Mouse (Mus musculus) lung, postnatal 0 days (tissue): ENCODE data around the gene Nrxn3. TPM values are rescaled to one million over a fixed set of nuclear protein-coding genes. Genes with fewer than 3 reads are reported as not detected.

Experiments used
- ATAC-seq: fragments of 200-750 bp; cut with Nextera tagmentation; 2 replicates; pipeline ENCODE4 v1.8.0; 2017; ENCODE audit warnings: moderate library complexity
- DNase-seq: peaks from one replicate; pipeline ENCODE4 v3.0.0-alpha.2; 2016; ENCODE audit warnings: low spot score
- H3K27ac ChIP-seq: fragments of 300-500 bp; sonication (generic); 2 replicates; pipeline ENCODE4 v1.5.1; 2014; ENCODE audit warnings: antibody characterized with exemption, mild to moderate bottlenecking, low read length, mixed read lengths
- H3K27me3 ChIP-seq: fragments of 300-500 bp; sonication (generic); replicated peaks from 2 replicates; pipeline ENCODE4 v1.6.1; 2014; ENCODE audit warnings: low read length, mixed read lengths; ENCODE audit not compliant: insufficient read depth
- H3K36me3 ChIP-seq: fragments of 300-500 bp; sonication (generic); 2 replicates; pipeline ENCODE4 v1.6.1; 2014; ENCODE audit warnings: low read length, mixed read lengths; ENCODE audit not compliant: insufficient read depth
- H3K4me1 ChIP-seq: fragments of 300-500 bp; sonication (generic); 2 replicates; pipeline ENCODE4 v1.6.1; 2014; ENCODE audit warnings: antibody characterized with exemption, low read depth, low read length, mixed read lengths; ENCODE audit not compliant: insufficient read depth
- H3K4me2 ChIP-seq: fragments of 300-500 bp; sonication (generic); replicated peaks from 2 replicates; pipeline ENCODE4 v1.6.1; 2014; ENCODE audit warnings: low read depth, mild to moderate bottlenecking, low read length, moderate library complexity, mixed read lengths
- H3K4me3 ChIP-seq: fragments of 300-500 bp; sonication (generic); 2 replicates; pipeline ENCODE4 v1.5.1; 2014; ENCODE audit warnings: low read depth, low read length
- H3K9ac ChIP-seq: fragments of 300-500 bp; sonication (generic); replicated peaks from 2 replicates; pipeline ENCODE4 v1.6.1; 2014; ENCODE audit warnings: low read depth, mild to moderate bottlenecking
- H3K9me3 ChIP-seq: fragments of 300-500 bp; sonication (generic); 2 replicates; pipeline ENCODE4 v1.6.1; 2016; ENCODE audit warnings: low read length, mixed read lengths
- CTCF ChIP-seq: IDR thresholded peaks from 2 replicates; pipeline ENCODE4 v1.5.1; 2016; ENCODE audit warnings: antibody characterized with exemption, mild to moderate bottlenecking
- EP300 ChIP-seq: IDR thresholded peaks from 2 replicates; pipeline ENCODE4 v1.6.1; 2016; ENCODE audit warnings: antibody characterized with exemption, mild to moderate bottlenecking, control low read depth
- WGBS: fragments of 180-500 bp; shearing (Covaris S2); extraction: QIAGEN DNeasy Blood & Tissue Kit; methylation state at CpG from one replicate; pipeline ENCODE4 v1.1.7; 2014; 5-methylcytosine and 5-hydroxymethylcytosine counted together
- polyA plus RNA-seq: library from polyadenylated mRNA; unstranded; fragments of >200 nt; fragmentation: Nextera tagmentation; extraction: Ambion mirVana; gene quantifications from 2 replicates; pipeline ENCODE4 v1.2.1, GENCODE M21; 2015

Gene Nrxn3
- polyA plus RNA-seq, 1 experiment from 2014 or later: 2.1 TPM

DNA sequence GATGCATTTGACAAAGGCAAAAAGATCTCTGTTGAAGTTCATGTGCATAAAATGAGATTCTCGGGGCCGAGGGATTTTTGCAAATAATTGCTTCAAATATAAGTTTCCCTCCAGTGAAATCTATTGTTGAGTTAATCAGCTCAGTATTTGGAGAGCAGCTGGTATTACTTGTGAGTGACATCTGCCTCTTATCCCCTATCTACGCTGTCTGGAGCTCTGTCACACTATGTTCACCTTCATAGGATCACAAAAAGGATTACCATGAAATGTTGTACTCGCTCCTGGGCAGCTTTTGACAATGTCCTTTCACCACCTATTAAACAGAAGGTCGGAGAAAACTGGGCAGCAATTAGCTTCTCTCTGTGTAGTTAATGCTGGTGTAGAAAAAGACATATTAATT lies 1259.8 kb downstream of the Nrxn3 start:
- ATAC-seq: no peak
- TF ChIP-seq CTCF: no peak
- TF ChIP-seq EP300: no peak
- no peaks in the 10 kb centered on the region for H3K36me3 ChIP-seq
- no peaks in the 10 kb centered on the region for H3K9me3 ChIP-seq
- no peaks in the 10 kb centered on the region for H3K4me1 ChIP-seq
- WGBS: 77% methylated on average over 5 of the region's 5 CpGs
- H3K4me3 ChIP-seq: no peak overlapping the region
- DNase-seq: no peak
- no peak overlapping the region for H3K4me2 ChIP-seq
- H3K27me3 ChIP-seq: no peaks in the 10 kb centered on the region
- H3K27ac ChIP-seq: no peak overlapping the region
- H3K9ac ChIP-seq: no peak overlapping the region

DNA sequence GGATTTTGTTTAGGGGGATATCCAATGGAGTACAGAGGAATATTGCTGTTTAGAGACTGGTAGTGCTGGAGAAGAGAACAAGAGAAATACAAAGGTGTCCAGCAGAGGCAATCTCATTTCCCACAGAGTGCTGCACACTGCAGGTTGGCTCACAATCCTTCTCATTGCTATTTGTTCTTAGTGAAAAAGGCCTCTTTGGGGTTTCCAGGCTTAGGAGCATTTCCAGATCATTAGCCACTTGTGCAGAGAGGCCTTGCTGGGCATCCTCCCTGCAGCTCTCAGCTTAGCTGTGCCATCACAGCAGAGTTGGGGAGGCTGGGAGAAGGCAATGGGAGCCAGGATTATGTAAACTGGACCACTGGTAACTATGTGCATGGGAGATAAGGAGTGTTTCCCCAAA lies 1260.7 kb downstream of the Nrxn3 start:
- H3K27me3 ChIP-seq: no peaks in the 10 kb centered on the region
- H3K4me1 ChIP-seq: no peaks in the 10 kb centered on the region
- no peak for ATAC-seq
- TF ChIP-seq EP300 (no peak), CTCF (no peak)
- H3K4me3 ChIP-seq: no peak overlapping the region
- no peak overlapping the region for H3K27ac ChIP-seq
- H3K4me2 ChIP-seq: no peak overlapping the region
- H3K9ac ChIP-seq: no peak overlapping the region
- no peaks in the 10 kb centered on the region for H3K36me3 ChIP-seq
- no peaks in the 10 kb centered on the region for H3K9me3 ChIP-seq
- no peak for DNase-seq

DNA sequence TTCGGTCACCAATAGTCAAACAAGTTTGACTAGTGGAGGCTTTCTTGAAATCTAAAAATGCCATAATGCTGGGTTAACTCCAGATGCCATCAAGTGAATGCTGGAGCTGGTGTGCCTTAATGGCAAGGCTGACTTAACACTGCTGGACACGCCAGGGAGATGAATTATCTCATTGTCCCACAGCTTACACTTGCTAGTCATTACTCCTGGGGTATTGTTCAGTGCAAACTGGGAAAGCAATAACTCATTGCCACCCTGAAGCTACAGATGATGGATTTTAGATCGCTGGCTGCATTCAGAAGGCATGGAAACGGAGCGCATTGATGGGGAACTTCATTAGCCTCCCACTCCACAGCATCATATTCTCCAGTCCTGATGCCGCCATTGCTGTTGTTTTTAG lies 1263.5 kb downstream of the Nrxn3 start:
- Histone ChIP-seq H3K4me1 (no peaks in the 10 kb centered on the region), H3K9me3 (no peaks in the 10 kb centered on the region), H3K9ac (no peak overlapping the region), H3K4me2 (no peak overlapping the region), H3K4me3 (no peak overlapping the region), H3K27ac (no peak overlapping the region), H3K27me3 (no peaks in the 10 kb centered on the region), H3K36me3 (no peaks in the 10 kb centered on the region)
- ATAC-seq (no peak), DNase-seq (no peak)
- TF ChIP-seq CTCF (no peak), EP300 (no peak)
- 63% methylated on average over 6 of the region's 6 CpGs for WGBS

DNA sequence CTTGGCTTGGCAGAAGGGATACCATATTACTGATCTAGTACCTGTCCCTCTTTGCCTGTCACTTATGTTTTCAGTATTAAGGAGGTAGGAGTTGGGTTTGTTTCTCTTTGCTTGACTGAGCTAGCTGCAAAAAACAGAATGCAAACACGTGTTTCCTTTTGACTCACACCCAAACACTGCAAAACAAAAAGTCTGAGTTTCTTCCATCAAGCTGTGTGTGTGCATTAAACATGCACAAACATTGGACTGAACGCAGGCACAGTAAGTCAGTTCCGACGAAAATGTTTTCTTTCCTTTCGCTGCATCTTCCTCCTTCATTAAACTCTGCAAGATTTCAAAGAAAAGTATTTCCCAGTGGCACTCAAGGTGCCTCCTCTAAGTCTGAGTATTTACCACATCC lies 1270.6 kb downstream of the Nrxn3 start:
- no peak overlapping the region for H3K27ac ChIP-seq
- H3K4me1 ChIP-seq: no peaks in the 10 kb centered on the region
- ATAC-seq (no peak), DNase-seq (no peak)
- no peak overlapping the region for H3K9ac ChIP-seq
- no peak overlapping the region for H3K4me3 ChIP-seq
- WGBS: 45% methylated on average over 5 of the region's 5 CpGs
- H3K27me3 ChIP-seq: no peaks in the 10 kb centered on the region
- H3K4me2 ChIP-seq: no peak overlapping the region
- H3K9me3 ChIP-seq: no peaks in the 10 kb centered on the region
- TF ChIP-seq EP300 (no peak), CTCF (no peak)
- H3K36me3 ChIP-seq: no peaks in the 10 kb centered on the region

DNA sequence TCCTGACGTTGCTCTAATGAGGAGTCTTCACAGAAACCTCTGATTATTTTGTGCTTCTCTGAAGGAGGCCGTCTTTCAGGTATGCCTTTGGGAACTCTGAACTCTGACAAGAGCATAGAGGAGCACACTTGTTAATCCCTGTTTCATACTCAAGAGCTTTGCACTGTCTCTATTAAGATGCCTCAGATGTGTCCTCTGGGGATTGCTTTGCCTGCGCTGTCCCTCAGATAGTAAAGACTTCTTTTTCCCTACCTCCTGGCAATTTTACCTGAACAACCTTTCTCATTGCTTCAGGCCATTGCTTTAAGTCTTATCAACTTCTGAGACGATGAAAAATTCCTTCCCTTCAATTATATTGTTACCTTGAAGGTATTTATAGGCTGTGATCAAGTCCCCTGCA lies 1272.7 kb downstream of the Nrxn3 start:
- no peak for TF ChIP-seq CTCF
- no peak for TF ChIP-seq EP300
- WGBS: 70% methylated on average over 4 of the region's 4 CpGs
- Histone ChIP-seq H3K27ac (no peak overlapping the region), H3K4me3 (no peak overlapping the region), H3K9ac (no peak overlapping the region), H3K27me3 (no peaks in the 10 kb centered on the region), H3K36me3 (no peaks in the 10 kb centered on the region), H3K4me1 (no peaks in the 10 kb centered on the region), H3K4me2 (no peak overlapping the region), H3K9me3 (no peaks in the 10 kb centered on the region)
- ATAC-seq: no peak
- DNase-seq: no peak

DNA sequence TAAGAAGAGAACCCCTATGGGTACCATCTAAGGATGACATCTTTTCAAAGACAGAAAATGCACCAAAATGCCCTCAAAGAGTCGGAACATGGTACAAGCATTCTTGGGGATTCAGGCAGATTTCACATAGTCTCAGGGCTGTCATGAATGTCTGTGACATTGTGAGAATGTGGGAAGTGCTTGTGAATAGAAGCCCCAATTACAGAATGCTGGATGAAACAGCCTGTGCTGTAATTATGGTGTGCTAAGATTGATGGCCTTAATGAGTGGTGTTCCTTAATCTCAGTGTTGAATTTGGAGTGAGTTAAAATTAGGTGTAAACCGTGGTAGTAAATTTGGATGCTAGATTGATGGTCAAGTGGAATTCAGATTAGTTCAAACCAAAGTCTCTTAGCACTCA lies 1287.6 kb downstream of the Nrxn3 start:
- Histone ChIP-seq H3K9ac (no peak overlapping the region), H3K9me3 (no peaks in the 10 kb centered on the region), H3K4me1 (no peaks in the 10 kb centered on the region), H3K4me3 (no peak overlapping the region), H3K36me3 (no peaks in the 10 kb centered on the region), H3K27me3 (no peaks in the 10 kb centered on the region), H3K27ac (no peak overlapping the region), H3K4me2 (no peak overlapping the region)
- ATAC-seq: no peak
- no peak for TF ChIP-seq CTCF
- TF ChIP-seq EP300: no peak
- WGBS: 72% methylated on average over 2 of the region's 2 CpGs
- no peak for DNase-seq

DNA sequence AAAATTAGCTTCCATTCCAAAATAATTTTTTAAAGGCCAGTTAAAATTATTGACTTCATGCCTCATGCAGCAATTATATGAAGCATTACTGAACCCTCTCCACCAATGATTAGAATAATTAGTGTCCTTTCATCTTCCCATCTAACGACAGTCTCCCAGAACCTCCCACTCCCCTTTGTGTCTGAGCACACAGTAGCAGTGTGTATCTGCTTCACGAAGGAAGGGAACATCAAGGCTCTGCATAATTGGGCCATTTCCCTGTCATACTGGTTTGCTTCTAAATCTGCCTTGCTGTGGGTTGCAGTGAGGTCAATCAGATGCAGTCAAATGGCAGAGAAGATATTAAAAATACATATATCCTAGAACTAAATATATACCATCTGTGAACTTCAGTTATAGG lies 1291.3 kb downstream of the Nrxn3 start:
- Histone ChIP-seq H3K27me3 (no peaks in the 10 kb centered on the region), H3K4me1 (no peaks in the 10 kb centered on the region), H3K4me2 (no peak overlapping the region), H3K9me3 (no peaks in the 10 kb centered on the region), H3K36me3 (no peaks in the 10 kb centered on the region), H3K9ac (no peak overlapping the region), H3K27ac (no peak overlapping the region), H3K4me3 (no peak overlapping the region)
- 62% methylated on average over 2 of the region's 2 CpGs for WGBS
- no peak for DNase-seq
- no peak for TF ChIP-seq CTCF
- no peak for TF ChIP-seq EP300
- ATAC-seq: no peak
